Mouse (Mus musculus) neutrophil, adult 5-6 weeks (primary cell): ENCODE measurements around the gene Arl5c. TPM values are rescaled to one million over a fixed set of nuclear protein-coding genes. Genes with fewer than 3 reads are reported as not detected.

ENCODE experiments used
- ATAC-seq: fragments of 151-379, 151-347 bp; 2 replicates; pipeline ENCODE4 v1.8.0; 2017; ENCODE audit warnings: mild to moderate bottlenecking, moderate TSS enrichment; ENCODE audit not compliant: insufficient number of reproducible peaks, poor library complexity, low FRiP score, severe bottlenecking; ENCODE audit errors: extremely low read depth
- total RNA-seq: library from RNA; stranded (forward); fragments of 200-1000 nt; gene quantifications from 2 replicates; pipeline ENCODE4 v1.2.3, GENCODE M21; 2017

The Arl5c gene
- total RNA-seq, 1 experiment from 2014 or later = 56.4 TPM

DNA sequence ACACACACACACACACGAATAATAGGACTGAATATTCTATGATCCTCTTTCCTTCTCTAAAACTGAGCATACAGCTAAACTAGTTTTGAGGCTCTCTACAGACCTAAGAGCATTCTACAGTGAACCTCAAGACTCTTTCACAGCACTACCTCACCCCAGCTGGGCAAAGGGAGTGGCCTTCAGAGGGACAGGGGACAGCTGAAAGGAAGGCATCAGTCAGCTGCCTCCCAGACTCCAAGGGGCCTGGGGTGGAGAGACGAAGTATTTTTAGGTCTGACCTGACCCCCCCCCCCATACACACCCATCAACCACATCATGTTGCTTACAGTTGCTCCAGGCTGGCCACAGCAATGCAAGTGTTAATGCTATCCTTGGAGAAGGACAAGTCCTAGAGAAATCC is 25.1 kb upstream of the Arl5c start:
- ATAC-seq = no peak

GRCm38 (mm10) chr11:98020710-98021109 is 24.7 kb upstream of the Arl5c start:
- no peak for ATAC-seq

GRCm38 (mm10) chr11:98019883-98020610 is 24.1 kb upstream of the Arl5c start:
- no peak for ATAC-seq

DNA sequence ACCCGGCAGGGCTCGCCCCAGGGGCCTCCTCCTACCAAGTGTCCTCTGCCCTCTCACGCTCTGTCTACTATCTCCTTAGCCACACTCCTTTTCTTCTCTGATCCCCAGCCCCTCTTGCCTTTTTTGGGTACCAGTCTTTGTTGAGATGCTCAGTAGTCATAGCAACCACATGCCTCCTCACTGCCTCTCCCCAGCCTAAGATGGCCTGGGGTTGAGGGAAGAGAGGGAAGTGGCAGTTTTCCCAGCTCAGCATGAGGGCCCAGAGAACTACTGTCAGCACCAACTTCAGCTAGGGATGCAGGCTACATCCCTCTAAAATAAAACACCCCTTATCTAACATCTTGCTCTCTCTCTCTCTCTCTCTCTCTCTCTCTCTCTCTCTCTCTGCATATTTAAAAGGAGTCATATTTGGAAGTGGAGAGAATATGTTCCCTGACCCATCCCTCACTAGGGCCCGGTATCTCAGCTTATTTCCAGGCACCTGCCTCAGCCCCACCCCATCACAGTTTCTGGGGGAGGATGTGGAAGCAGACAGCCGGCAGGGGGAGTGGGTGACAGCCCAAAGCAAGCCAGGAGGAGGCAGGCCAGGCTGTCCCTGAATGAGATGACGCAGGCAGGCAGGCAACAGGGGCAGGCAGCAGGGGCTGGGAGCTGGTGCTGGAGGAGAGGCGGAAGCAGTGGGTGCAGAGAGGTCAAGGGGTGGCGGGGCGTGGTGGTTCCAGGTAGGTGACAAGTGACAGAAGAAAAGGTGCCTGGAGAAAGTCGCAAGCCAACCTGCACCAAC is 23.1 kb upstream of the Arl5c start:
- peak; percentile 31; the same call in 1 of the 2 replicates for ATAC-seq

DNA sequence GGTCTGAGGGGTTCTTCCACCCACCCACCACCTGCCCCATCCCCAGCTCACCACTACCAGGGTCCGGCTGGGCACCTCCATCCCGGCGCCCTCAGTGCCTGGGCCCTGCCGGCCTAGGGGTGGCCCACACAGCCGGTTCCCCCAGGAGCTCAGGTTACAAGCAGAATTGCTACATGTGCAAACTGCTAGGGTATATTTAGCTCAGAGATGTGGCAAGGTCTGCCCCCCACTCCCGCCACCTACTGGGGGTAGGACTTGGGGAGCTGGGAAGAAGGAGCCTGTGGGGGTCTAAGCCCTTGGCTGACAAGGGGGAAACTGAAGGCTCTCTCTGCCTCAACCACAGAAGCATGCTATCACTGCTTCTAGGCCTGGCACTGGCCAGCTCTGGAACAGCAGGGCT is 22.2 kb upstream of the Arl5c start:
- ATAC-seq = no peak

DNA sequence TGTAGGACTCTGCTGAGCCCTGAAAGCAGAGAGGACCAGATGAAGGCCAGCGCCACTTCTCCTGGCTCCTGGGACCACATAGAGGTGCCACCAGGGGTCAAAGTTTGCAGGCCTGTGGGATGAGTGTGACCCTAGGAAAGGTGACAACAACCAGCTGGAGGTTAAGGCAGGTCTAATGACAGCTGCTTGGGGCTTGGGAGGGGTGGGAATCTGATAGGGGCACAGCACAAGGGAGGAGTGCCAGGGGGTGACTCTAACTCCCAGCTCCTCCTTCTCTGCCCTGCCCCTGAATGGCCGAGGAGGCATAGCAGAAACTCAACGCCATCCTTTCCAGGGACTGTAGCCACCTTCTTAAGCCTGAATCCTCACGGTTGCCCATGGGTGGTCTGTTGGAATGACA is 20.8 kb upstream of the Arl5c start:
- ATAC-seq = no peak

- no peak for ATAC-seq
Measured at GRCm38 (mm10) chr11:98016177-98016576, 20.2 kb upstream of the Arl5c start.

DNA sequence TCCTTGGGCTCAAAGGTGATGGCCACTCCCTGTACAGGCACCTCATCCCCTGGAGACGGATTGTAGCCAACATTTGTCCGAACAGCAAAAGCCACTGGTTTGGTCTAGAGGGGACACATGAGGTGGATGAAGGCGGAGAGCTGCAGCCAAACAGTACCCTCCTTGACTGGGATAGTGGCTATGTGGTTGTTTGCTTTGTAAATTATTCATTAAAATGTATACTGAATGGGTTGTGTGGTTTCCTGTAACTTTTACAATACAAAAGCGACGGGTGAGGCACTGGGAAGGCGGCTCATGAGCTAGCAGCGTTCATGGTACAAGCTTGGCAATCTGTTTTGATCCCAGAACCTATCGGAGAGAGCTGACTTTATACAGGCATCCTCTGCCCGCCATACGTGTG is 16.9 kb upstream of the Arl5c start:
- ATAC-seq = no peak

- no peak for ATAC-seq
Measured at GRCm38 (mm10) chr11:98011716-98012115, 15.7 kb upstream of the Arl5c start.

DNA sequence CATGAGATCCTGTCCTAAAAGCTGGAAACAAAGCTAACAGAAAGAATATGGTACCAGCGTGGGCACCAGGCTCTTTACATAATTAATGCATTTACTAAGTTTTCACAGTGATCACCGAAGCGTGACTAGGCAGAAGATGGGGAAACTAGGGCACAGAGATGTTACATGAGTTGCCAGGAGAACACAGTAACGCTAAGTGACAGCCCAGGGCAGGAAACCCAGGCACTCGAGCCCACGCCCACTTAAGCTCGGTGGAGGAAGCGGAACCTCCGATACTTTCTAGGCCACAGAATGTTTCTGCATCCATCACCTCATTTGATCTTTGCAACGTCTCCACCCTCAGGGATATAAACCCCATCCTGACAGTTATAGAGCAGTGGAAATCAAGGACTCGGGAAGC is 12.1 kb upstream of the Arl5c start:
- ATAC-seq = peak; percentile 40; the same call in 1 of the 2 replicates

DNA sequence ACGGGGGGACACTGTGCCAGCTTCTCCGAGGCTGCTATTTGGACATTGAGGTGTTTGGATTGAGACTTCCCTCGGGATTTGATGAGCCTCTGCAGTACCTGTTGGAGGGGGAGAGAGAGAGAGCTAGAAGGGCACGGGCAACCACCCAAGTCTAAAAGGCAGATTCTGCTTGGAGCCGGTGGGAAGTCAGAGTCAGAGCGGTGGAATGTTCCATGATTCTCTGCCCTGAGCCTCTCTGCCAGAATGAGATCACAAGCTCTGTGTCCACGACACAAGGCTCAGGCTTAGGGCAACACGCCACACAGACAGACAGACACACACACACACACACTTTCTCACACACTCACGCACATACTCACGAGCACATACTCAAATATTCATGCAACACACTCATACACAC is 9.7 kb upstream of the Arl5c start:
- ATAC-seq = no peak

GRCm38 (mm10) chr11:98005076-98005475 is 9.1 kb upstream of the Arl5c start:
- ATAC-seq = no peak

GRCm38 (mm10) chr11:98004161-98004560 is 8.2 kb upstream of the Arl5c start:
- ATAC-seq = no peak

DNA sequence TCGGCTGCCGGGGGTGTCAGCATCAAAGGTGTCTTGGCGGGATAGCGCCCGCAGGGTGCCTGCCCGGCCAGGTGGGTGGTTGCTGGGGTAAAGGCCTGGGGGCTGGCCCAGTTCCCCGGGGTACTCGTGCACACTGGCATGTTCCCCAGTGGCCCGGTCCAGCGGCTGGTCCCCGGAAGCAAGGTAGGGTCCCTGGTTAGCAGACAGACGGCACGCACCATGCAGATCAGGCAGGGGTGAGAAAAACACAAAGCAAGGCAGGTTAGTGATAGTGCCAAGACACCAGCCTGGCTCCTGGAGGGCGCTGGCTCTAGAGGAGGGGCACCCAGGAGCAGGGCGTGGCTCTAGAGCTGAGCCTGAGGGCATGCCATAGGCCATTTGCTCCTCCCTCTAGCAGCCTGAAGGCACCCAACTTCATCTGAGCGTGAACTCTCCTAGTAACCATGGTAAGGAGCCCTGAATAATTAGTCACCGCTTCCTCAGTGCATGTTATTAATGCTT is 7.2 kb upstream of the Arl5c start:
- ATAC-seq = no peak

GRCm38 (mm10) chr11:98002627-98003026 is 6.6 kb upstream of the Arl5c start:
- ATAC-seq = peak; percentile 21; the same call in 1 of the 2 replicates

DNA sequence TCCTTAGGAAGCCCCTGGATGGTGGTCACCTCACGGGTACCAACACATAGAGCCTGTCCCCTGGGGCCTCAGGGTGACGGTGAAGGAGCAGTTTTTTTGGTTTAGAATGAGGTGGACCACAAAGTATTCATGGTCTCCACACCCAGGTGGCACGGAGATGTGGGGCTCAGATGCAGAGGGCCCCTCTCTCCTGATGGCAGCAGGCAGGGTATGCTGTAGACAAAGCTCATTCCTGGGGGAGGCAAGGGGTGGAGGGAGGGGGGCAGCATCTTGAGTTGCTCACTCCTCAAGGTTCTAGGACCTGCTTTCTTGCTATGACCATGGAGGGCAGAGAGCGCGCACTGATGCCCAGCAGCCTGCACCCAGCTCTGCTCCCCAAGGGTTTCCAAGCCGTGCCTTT is 6.0 kb upstream of the Arl5c start:
- no peak for ATAC-seq

GRCm38 (mm10) chr11:98001351-98001824 is 5.4 kb upstream of the Arl5c start:
- ATAC-seq = no peak

DNA sequence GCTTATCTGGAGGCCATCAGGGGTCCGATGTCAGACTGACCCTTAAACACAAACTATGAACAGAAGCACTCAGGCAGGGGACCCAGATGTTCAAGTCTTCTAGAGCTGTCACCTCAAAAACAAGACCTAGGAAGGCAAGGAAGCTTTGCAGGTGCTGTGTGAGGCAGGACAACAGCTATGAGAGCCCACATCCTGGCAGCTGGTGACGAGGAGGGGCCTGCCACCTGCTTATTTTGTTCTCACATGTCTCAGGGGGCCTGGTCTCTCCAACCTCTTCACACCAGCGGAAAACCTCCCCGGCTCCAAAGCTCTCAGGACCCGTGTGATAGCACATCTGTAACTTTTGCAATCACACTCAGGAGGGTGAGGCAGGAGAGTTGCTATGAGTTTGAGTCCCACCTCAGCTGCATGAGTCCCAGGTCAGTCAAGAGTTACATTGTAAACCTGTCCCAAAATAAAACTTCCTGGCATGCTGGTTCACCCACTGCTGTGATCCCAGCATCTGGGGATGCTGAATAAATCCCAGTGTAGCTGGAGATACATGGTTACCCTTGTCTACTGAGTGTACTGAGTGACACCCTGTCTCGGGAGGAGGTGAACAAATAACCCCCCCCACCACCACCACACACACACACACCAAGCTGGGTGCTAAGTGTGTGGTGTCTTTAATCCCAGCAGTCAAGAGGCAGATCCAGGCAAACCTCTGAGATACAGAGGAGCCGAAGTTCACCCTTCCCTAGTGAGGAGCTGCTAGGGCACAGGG is 4.6 kb upstream of the Arl5c start:
- ATAC-seq = peak; percentile 56

- no peak for ATAC-seq
Measured at GRCm38 (mm10) chr11:97999748-98000147, 3.8 kb upstream of the Arl5c start.
